Mouse (Mus musculus): ENCODE results near the gene Srsf9. TPM values are rescaled to one million over a fixed set of nuclear protein-coding genes. Genes with fewer than 3 reads are reported as not detected.

The Srsf9 gene
- 80.0 and 98.0 TPM in 2 replicates for total RNA-seq (2012; rRNA removed)
- polyA plus RNA-seq (2012; ENCODE audit: insufficient read depth in 1 of 2, insufficient read length in 2 of 2, low read depth in 1 of 2, low replicate concordance in 2 of 2, missing spikeins in 1 of 2): 100 to 1,000 TPM in 1 of 2 experiments, not detected in 1; 170 TPM

DNA sequence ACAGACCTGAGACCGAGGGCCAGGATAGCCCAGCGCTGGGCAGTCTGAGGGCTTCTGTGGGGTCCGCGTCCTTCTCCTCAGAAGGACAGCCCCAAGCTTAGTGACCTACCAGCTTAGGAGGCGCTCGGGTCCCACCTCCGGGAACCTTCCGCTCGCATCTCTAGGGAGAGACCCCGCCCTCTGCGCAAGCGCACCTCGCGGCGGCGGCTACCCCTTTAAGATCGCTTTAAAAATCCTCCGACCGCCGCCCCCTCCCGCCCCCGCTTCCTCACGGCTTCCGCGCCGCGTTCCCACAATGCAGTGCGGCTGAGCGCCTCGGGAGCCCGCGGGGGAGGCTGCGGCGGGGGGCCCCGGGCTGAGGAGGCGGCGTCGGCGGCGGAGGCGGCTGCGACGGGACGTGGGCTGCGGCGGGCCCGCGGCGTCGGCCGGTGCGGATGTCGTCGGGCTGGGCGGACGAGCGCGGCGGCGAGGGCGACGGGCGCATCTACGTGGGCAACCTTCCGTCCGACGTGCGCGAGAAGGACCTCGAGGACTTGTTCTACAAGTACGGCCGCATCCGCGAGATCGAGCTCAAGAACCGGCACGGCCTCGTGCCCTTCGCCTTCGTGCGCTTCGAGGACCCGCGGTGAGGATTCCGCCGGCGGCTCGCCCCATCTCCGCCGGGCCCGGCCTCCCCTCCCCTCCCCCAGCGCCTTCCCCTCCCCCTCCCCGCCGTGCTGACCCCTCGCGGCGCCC, at the start of gene Srsf9:
Srsf9 (plus strand) TSS at position 303 of the 735 bp plus-strand sequence.
- H3K9me3 ChIP-seq (replicated peaks; ENCODE audit: insufficient read depth, low read length): no peaks in the 10 kb centered on the region
- peaks cover 49% of the 10 kb centered on the region for H3K79me2 ChIP-seq (ENCODE audit: control insufficient read depth, insufficient read depth, low read length, poor library complexity)
- H3K27ac ChIP-seq (ENCODE audit: control insufficient read depth, low read depth, low read length): peak within 1 kb of the TSS; percentile 80
- TF ChIP-seq ZMIZ1 (IDR thresholded peaks at IDR 0.05; ENCODE audit: low read depth, low read length) (peak; percentile 62), POLR2A (IDR thresholded peaks at IDR 0.05; ENCODE audit: control insufficient read depth in 1 of 2, insufficient read depth in 1 of 2, low read depth in 1 of 2, low read length in 2 of 2, poor library complexity in 1 of 2) (peak; percentile 83 to 85), ELF1 (IDR thresholded peaks at IDR 0.05; ENCODE audit: low read depth, low read length) (peak; percentile 81), NRF1 (IDR thresholded peaks at IDR 0.05; ENCODE audit: insufficient read depth, low read depth, low read length, poor library complexity, severe bottlenecking) (peak; percentile 94), ETS1 (IDR thresholded peaks at IDR 0.05; ENCODE audit: low read depth, low read length) (peak; percentile 41; the same call in 1 of the 2 replicates), ZNF384 (IDR thresholded peaks at IDR 0.05; ENCODE audit: low read depth, low read length) (no peak), MAX (IDR thresholded peaks at IDR 0.05; ENCODE audit: low read length) (0 out of 2 replicates have a peak, but pooled peaks have one; percentile 21), GATA1 (IDR thresholded peaks at IDR 0.05; ENCODE audit: low read depth, low read length) (no peak), SIN3A (IDR thresholded peaks at IDR 0.05; ENCODE audit: low read length) (peak; percentile 62), CTCF (IDR thresholded peaks at IDR 0.05 in 2 of 3, conservative IDR thresholded peaks at IDR 0.05 in 1 of 3; ENCODE audit: control insufficient read depth in 1 of 3, insufficient read depth in 1 of 3, low read depth in 2 of 3, low read length in 3 of 3, poor library complexity in 1 of 3, severe bottlenecking in 1 of 3) (no peak), MAFK (IDR thresholded peaks at IDR 0.05; ENCODE audit: borderline replicate concordance, low read depth, low read length) (no peak), USF1 (IDR thresholded peaks at IDR 0.05; ENCODE audit: low read depth, low read length) (peak; percentile 13; the same call in 1 of the 2 replicates), NELFE (IDR thresholded peaks at IDR 0.05; ENCODE audit: low read depth, low read length) (peak; percentile 57; the same call in 1 of the 2 replicates), POLR2AphosphoS5 (IDR thresholded peaks at IDR 0.05; ENCODE audit: borderline replicate concordance, low read depth, low read length) (no peak), HCFC1 (IDR thresholded peaks at IDR 0.05; ENCODE audit: low read depth, low read length) (peak; percentile 84), MYC (IDR thresholded peaks at IDR 0.05; ENCODE audit: low read depth, low read length) (no peak), MAZ (IDR thresholded peaks at IDR 0.05; ENCODE audit: low read depth, low read length) (peak; percentile 95), TCF12 (IDR thresholded peaks at IDR 0.05; ENCODE audit: low read depth, low read length) (peak; percentile 22; the same call in 1 of the 2 replicates), TAL1 (IDR thresholded peaks at IDR 0.05; ENCODE audit: low read length) (no peak)
- H3K27me3 ChIP-seq (ENCODE audit: control insufficient read depth in 1 of 2, insufficient read depth in 2 of 2, low read length in 2 of 2): no peaks in the 10 kb centered on the region
- H3K36me3 ChIP-seq (ENCODE audit: control insufficient read depth in 1 of 2, insufficient read depth in 2 of 2, low read length in 2 of 2): peaks cover 2 to 28% of the 10 kb centered on the region in 2 experiments; a peak in 3 of 4 replicates
- DNase-seq (ENCODE audit: low read depth, low spot score): peak; percentile 96
- peak within 1 kb of the TSS; percentile 92 for H3K9ac ChIP-seq (ENCODE audit: control insufficient read depth, low read depth, low read length, poor library complexity, severe bottlenecking)
- H3K4me1 ChIP-seq (ENCODE audit: control insufficient read depth in 1 of 2, insufficient read depth in 2 of 2, low read length in 2 of 2): peaks cover 2 to 12% of the 10 kb centered on the region in 2 experiments; a peak in 1 of 4 replicates
- peak within 1 kb of the TSS; percentile 94 to 95 for H3K4me3 ChIP-seq (ENCODE audit: control insufficient read depth in 1 of 2, insufficient read depth in 1 of 2, low read depth in 2 of 2, low read length in 2 of 2)
